In the genomic region with DNA sequence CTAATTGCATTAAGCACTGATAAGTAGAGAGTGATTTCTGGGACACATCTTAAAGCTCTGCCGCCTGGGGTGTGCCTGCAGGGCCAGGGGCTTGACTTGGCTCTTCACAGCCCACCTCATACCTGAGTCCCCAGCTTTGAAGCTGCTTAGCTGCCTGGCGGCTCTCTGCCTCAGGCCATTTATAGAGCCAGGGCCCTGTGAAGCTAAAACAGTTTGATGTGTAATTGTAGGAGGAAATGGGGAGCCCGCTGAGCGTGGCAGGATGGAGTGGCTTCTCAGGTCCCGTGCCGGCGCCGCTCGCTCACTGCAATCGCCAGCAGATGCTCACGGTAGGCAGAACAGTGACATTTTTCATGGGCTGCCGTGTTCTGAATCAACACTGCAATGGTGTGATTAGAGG, we compare ENCODE assay signal across 14 mouse cellular contexts.
DNase-seq lines count a peak whose midpoint lies in the region; ATAC-seq lines count a peak whose summit lies in the region.
"Had no signal": no experiment of that assay in that cellular context is flagged by ENCODE, and none has a peak within 500 bp of the region (broad histone marks: within the 10 kb centered on the region; RNA-seq: fewer than 3 reads in every experiment).

No protein-coding gene starts in this region.

- no peak overlapping the region for H3K4me3 ChIP-seq in heart, embryonic 11.5 days (ENCODE audit: low read depth, low read length)
- no peak overlapping the region for H3K4me3 ChIP-seq in midbrain, embryonic 12.5 days
- H3K4me3 ChIP-seq: embryonic facial prominence, embryonic 12.5 days; left cerebral cortex, adult 2 months; liver, embryonic 12.5 days had no signal

- intact Hi-C loops in heart, postnatal 25 days (cut with DNase I): no loop called here

- peaks cover 5% of the 10 kb centered on the region; the same call in 1 of the 2 replicates for H3K4me1 ChIP-seq in heart, embryonic 11.5 days (ENCODE audit: control insufficient read depth, insufficient read depth, low read length)
- H3K4me1 ChIP-seq in midbrain, embryonic 12.5 days: peaks cover 23% of the 10 kb centered on the region
- H3K4me1 ChIP-seq: liver, embryonic 12.5 days had no signal

- ATAC-seq in heart, embryonic 11.5 days (replicated peaks; ENCODE audit: insufficient number of reproducible peaks, low FRiP score, low TSS enrichment): no peak
- peak; percentile 25; the same call in 1 of the 2 replicates for ATAC-seq in midbrain, embryonic 12.5 days (ENCODE audit: low FRiP score, low read depth)
- ATAC-seq in monocyte, adult 5-6 weeks (replicated peaks; ENCODE audit: insufficient number of reproducible peaks, low FRiP score, low TSS enrichment, poor library complexity, severe bottlenecking): no peak
- ATAC-seq: liver, embryonic 12.5 days had no signal

- peak; percentile 14 to 27 for DNase-seq in cerebellum, adult 18-20 months
- DNase-seq in cerebellum, adult 8-10 months: no peak
- DNase-seq in heart, postnatal 25 days (ENCODE audit: low spot score): no peak
- peak; percentile 35 for DNase-seq in R1 (ENCODE audit: low read depth, low spot score)
- DNase-seq in layer of hippocampus, adult 9-10 months (ENCODE audit: low spot score): no peak
- DNase-seq: heart, adult 18-20 months; kidney, postnatal 4 days; lung, postnatal 10 days had no signal

- H3K27me3 ChIP-seq in heart, embryonic 11.5 days (ENCODE audit: control insufficient read depth, insufficient read depth, low read length): peaks cover 4% of the 10 kb centered on the region
- 0 out of 2 replicates have a peak, but pooled peaks cover 4% of the 10 kb centered on the region for H3K27me3 ChIP-seq in midbrain, embryonic 12.5 days

- no peak overlapping the region for H3K9ac ChIP-seq in heart, embryonic 11.5 days (ENCODE audit: low read depth, low read length)
- no peak overlapping the region for H3K9ac ChIP-seq in midbrain, embryonic 12.5 days (replicated peaks)
- H3K9ac ChIP-seq: embryonic facial prominence, embryonic 12.5 days; liver, embryonic 12.5 days had no signal

- H3K27ac ChIP-seq in heart, embryonic 11.5 days (ENCODE audit: low read depth, low read length): no peak overlapping the region
- H3K27ac ChIP-seq in midbrain, embryonic 12.5 days (replicated peaks): 0 out of 2 replicates have a peak overlapping the region, but pooled peaks have one; percentile 35
- H3K27ac ChIP-seq: embryonic facial prominence, embryonic 12.5 days; left cerebral cortex, adult 2 months; liver, embryonic 12.5 days had no signal

- H3K36me3 ChIP-seq in heart, embryonic 11.5 days (ENCODE audit: control insufficient read depth, insufficient read depth, low read length): no peaks in the 10 kb centered on the region
- H3K36me3 ChIP-seq in midbrain, embryonic 12.5 days: no peaks in the 10 kb centered on the region
- H3K36me3 ChIP-seq: embryonic facial prominence, embryonic 12.5 days; liver, embryonic 12.5 days had no signal

- 0 out of 2 replicates have a peak, but pooled peaks cover 3% of the 10 kb centered on the region for H3K9me3 ChIP-seq in heart, embryonic 11.5 days (replicated peaks; ENCODE audit: control insufficient read depth, low read length)
- no peaks in the 10 kb centered on the region for H3K9me3 ChIP-seq in midbrain, embryonic 12.5 days
- H3K9me3 ChIP-seq: embryonic facial prominence, embryonic 12.5 days; liver, embryonic 12.5 days had no signal

- 1% methylated on average over 12 of the region's 12 CpGs for WGBS in heart, embryonic 11.5 days (ENCODE audit: insufficient replicate concordance)
- 47% methylated on average over 12 of the region's 12 CpGs for WGBS in midbrain, embryonic 12.5 days

- peak overlapping the region; percentile 45 for H3K4me2 ChIP-seq in heart, embryonic 11.5 days
- no peak overlapping the region for H3K4me2 ChIP-seq in midbrain, embryonic 12.5 days (replicated peaks)
- H3K4me2 ChIP-seq: embryonic facial prominence, embryonic 12.5 days; liver, embryonic 12.5 days had no signal

Comparison
In these comparisons a context has a peak if more than half of its experiments do, and no peak if none do; other contexts are left out.
1. DNase-seq: peak in cerebellum, adult 18-20 months (2 of 2) and R1 (single experiment); none in cerebellum, adult 8-10 months (single experiment), heart, postnatal 25 days (single experiment) and layer of hippocampus, adult 9-10 months (single experiment).